Mouse (Mus musculus): ENCODE measurements around the gene Snx29.

Gene Snx29

GRCm38 (mm10) chr16:11494895-11495294, 172.2 kb downstream of the Snx29 start:
- no peak for DNase-seq (ENCODE audit: low read depth, low spot score)

- no peak for DNase-seq (ENCODE audit: low read depth, low spot score)
Observed at GRCm38 (mm10) chr16:11495923-11496616, 173.4 kb downstream of the Snx29 start.

GRCm38 (mm10) chr16:11496721-11497120, 174.0 kb downstream of the Snx29 start:
- DNase-seq (ENCODE audit: low read depth, low spot score) = no peak

GRCm38 (mm10) chr16:11500061-11500460, 177.4 kb downstream of the Snx29 start:
- DNase-seq (ENCODE audit: low read depth, low spot score) = peak; percentile 79

DNA sequence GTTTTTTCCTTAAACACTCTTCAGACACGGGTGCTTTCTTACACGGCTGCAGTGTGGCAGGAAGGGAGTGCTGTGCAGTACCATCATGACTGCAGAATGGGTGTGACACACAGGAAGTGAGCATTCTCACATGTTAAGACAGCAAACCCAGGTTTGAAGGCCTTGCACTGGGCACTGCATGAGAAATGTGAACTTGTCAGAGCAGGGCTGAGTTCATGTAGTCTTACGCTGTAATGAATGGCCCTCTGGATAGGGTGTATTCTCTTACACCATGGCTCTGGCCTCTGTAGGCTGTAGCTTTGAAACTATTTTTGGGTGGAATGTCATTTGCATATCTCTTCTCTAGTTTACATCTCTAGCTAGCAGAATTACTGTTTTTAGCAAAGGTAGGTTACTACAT, 178.4 kb downstream of the Snx29 start:
- no peak for DNase-seq (ENCODE audit: low read depth, low spot score)

DNA sequence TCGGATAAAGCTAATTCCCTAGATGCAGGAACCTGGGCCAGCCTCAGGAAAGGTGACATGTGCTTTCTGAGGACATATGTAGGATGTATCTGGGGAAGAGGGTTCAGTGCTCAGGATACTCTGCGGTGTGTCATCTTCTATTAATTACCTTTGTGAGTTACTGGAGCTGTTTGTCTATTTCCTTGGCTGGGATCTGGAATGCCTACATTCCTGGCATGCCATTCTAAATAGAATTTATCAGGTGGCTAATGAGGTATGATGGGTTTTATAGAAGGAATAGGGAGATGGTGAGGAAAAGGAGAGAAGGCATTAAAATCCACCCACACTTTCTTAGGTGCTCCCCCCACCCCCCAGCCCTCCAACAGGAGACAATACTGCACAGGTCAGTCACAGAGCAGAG, 178.9 kb downstream of the Snx29 start:
- DNase-seq (ENCODE audit: low read depth, low spot score) = no peak

DNA sequence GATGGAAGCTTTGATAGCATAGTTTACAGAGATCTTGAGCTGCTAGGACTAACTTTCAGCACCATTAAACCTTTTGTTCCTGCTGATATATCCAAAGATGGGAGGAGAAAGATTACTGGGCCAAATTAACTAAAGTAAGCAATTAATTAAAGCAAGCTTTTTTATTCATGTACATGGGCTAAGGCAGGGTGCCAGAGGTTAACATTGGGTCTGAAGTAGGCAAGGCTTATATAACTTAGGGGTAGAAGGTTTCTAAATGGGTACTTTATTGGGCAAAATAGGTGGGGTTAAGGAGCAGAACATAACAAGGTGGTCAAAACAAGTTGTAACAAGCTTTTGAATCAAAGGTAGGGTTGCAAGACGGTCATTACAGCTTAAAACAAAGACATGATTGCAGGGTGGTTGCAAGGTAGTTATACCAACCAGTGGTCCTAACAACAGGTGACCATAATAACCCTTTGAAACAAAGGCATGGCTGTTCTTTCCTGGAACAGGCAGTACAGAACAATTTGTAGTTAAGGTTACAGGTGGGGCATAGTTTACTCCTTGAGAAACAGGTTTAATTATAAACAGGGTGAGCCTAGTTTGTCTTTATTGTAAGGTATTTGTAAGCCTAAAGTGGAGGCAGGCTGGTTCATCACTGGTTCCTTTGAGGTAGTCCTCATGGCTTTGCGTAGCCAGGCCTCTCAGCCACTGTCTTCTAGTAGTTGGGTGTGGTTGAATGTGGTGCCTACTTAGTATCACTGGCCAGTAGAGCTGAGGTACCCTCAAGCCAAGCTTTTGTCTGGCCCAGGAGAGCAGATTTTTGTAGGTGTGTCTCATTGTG, 182.2 kb downstream of the Snx29 start:
- no peak for DNase-seq (ENCODE audit: low read depth, low spot score)

DNA sequence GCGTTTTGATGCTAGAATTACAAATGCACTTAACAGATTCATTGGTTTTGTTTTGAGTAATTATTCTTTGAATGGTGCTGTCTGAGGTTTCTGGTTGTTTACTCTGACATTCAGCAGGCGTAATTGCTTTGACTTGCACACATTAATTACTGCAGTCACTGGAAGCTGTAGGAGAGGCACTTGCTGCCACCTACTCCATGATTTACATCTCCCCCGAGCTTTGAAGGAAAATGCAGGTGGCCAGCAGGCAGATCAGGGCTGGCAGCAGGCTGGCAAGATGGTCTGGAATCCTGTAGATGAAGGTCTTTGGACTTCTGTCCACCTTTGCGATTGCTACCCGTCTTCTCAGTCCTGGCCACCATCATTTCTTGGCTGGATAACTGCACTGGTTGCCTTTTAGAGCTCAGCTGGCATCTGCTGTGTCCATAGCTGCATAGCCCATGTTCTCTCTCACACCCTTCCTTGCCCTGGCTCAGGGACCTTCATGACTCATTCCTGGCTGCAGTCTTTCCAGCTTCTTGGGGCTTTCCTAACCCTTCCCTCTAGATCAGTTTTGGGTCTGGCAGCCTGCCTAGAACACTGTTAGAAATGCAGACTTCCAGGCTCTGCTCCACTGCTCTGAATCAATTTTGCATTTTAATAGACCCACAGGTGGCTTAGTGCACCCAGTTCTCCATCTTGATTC, 182.9 kb downstream of the Snx29 start:
- peak; percentile 98 for DNase-seq (ENCODE audit: low read depth, low spot score)

- DNase-seq (ENCODE audit: low read depth, low spot score) = no peak
Observed at GRCm38 (mm10) chr16:11507188-11507731, 184.6 kb downstream of the Snx29 start.

- DNase-seq (ENCODE audit: low read depth, low spot score) = no peak
Observed at GRCm38 (mm10) chr16:11508341-11508740, 185.6 kb downstream of the Snx29 start.

DNA sequence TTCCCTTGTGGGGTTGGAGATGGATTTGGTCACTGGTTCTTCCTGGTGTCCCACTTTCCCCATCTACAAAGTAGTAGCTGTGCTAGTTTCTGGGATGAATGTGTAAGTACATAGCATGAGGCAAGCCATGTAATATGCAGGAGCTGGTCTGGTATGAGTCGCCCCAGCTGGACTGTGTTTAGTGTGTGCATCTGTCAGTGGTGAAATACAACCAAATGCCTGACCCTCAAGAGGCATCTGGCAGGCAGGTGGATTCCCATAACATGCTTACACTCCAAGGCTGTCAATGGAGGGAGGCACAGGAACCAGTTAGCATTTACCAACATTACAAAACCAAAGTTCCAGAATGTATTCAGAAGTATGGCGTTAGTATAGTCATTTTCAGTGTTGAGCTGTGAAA, 187.7 kb downstream of the Snx29 start:
- DNase-seq (ENCODE audit: low read depth, low spot score) = peak; percentile 59

- peak; percentile 53 for DNase-seq (ENCODE audit: low read depth, low spot score)
Observed at GRCm38 (mm10) chr16:11510854-11511253, 188.1 kb downstream of the Snx29 start.

- DNase-seq (ENCODE audit: low read depth, low spot score) = peak; percentile 89
Observed at GRCm38 (mm10) chr16:11511696-11512095, 189.0 kb downstream of the Snx29 start.

- no peak for DNase-seq (ENCODE audit: low read depth, low spot score)
Observed at GRCm38 (mm10) chr16:11516681-11517080, 194.0 kb downstream of the Snx29 start.

DNA sequence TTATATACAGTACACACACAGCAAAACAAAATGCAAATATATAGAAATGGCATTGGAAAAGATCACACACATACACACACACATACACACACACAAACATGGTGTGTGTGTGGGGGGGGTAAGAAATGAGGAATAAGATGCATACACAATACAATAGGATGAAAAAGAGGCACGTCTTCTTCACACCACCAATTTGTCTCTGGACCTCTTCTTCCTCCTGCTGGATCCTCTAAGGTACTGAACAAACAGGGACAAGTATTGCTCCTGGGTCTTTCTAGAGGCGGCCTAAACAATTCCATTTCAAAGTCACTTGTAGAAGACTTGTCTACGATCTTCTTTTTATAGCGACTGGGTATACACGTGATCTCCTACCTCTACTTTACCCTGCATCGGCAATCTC, 194.7 kb downstream of the Snx29 start:
- DNase-seq (ENCODE audit: low read depth, low spot score) = no peak

GRCm38 (mm10) chr16:11518803-11519498, 196.2 kb downstream of the Snx29 start:
- peak; percentile 48 for DNase-seq (ENCODE audit: low read depth, low spot score)

DNA sequence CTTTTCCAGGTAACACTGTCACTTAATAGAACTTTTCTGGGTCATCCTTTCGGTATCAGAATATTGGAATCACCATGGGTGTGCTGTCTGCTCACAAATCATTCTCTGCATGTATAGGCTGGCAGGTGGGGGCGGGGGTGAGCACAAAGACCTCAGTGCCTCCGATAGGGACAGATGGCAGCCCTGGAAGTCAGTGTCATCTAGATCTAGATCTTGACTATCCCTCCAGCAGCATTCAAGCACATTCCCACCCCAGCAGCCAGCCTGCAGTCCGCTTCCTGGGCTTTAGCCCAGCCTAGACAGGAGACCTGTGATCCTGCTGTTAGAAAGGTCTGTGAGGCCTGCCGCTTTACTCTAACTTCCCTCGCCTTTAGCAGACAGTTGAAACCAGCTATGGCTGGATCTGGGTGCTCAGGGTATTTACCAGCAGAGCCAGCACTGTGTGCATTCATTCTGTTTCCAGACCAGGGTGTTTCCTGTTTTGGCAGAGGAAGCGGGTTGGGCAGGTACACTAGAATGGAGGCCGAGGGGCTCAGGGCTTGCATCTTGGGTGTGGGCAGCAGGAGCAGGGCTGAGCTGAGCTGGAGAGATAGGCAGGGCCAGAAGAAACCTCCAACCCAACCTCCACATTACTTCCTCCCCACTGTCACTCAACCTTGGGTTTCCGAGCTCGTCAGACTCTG, 203.5 kb downstream of the Snx29 start:
- no peak for DNase-seq (ENCODE audit: low read depth, low spot score)

GRCm38 (mm10) chr16:11526996-11527395, 204.3 kb downstream of the Snx29 start:
- DNase-seq (ENCODE audit: low read depth, low spot score) = no peak

DNA sequence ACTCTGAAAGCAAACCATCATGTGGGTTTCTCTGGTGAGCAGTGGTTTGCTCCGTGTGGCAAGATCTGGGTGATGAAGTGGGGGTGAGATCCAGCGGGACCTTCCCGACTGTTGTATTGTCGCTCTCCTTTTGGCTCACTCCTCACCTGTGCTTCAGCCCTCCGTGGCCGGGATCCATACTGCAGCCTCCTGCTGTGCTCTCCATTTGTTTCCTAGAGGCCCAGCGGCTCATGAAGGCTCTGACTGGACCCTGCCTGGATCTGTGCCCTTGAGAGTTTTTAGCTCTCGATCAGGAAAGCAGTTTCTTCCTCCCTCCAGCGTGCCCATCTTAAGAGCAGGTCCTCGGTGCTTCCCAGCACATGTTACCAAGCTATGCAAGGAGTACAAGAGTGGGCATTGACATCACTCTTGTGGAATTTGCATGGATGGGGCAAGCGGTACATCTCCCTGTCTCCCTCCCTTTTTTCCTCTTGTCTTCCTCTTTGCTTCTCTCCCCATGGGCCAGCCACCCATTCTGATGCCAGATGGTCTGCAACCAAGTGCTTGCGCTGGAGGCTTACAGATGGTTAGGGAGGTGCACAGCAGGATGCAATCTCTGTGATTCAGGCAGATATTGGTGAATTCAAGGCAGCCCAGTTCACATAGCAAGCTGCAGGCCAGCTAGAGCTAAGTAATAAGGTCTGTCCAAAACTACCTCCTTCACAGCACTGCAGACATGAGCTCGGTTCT, 207.9 kb downstream of the Snx29 start:
- DNase-seq (ENCODE audit: low read depth, low spot score) = no peak

DNA sequence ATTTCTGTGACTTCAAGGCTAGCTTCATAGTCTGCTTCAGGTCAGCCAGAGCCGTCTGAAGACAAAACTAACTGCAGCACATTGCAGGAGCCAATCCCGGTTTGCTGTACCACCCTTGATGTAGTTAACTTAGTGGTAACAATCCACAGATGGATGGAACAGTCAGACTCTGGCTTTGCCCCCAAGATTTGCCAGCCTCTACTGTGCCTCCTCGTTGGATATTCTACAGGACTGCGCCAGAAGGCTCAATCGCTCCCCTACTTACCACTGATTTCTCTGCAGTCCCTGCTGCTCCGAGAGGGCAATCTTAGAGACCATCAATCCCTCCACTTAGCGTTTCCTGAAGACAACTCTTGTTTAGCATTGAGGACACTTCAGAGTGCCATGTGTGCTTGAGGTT, 208.7 kb downstream of the Snx29 start:
- DNase-seq (ENCODE audit: low read depth, low spot score) = no peak
